Mouse (Mus musculus): Measurements from ENCODE around the gene Klc2.

DNA sequence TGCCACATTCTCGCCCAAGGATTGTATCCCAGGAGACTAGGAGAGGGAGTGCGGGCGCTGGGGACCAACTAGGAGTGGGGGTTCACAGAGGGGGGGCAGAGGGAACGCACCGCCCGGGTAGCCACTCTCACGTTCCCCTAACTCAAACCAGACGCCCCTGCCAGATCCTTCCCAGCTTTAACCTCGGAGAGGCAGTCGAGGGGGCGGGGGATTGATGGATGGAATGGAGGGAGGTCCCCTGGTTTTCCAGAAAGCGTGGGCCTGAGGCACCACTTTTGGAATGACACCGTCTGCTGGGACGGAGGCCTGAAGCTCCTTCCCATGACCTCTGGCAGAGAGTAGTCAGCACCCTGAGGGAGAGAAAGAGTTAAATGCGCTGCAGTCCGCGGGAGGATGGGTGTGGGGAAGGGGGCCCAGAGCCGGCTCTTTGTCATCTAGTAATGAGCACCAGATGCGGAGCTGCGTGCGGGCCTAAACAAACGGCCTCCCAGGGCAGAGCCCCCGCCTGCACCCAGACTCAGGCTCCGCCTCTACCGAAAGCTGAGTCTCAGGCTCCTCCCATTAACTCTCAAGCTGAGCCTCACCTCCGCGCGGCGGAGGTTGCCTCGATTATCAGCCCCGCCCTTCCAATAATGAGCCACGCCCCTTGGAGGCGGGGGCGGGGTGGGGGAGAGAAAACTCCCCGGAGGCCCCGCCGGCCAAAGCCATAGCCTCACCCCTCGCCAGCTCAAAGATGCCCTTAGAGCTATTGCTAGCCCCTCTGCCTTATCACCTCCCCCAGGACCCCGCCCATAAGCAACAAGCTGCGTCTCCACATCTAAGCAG lies 46.6 kb downstream of the Klc2 start:
- TF ChIP-seq CTCF (IDR thresholded peaks at IDR 0.05; ENCODE audit: borderline replicate concordance, control insufficient read depth, extremely low read depth, insufficient read depth, low read length, poor library complexity): no peak
- no peak for TF ChIP-seq POLR2A (IDR thresholded peaks at IDR 0.05; ENCODE audit: control insufficient read depth, extremely low read depth, insufficient read depth, low read length, poor library complexity)

Data from thymus, adult 2 months (tissue).